Mouse (Mus musculus): ENCODE measurements at regions not wholly inside any gene's neighbourhood (a gene's known extent, or its start where the extent isn't known, plus 50 kb on each side); places are given as distances from the start of the nearest gene placed in this dataset.

- H3K36me3 ChIP-seq: no peaks in the 10 kb centered on the region
- H3K27ac ChIP-seq (replicated peaks): no peak overlapping the region
- no peaks in the 10 kb centered on the region for H3K27me3 ChIP-seq (replicated peaks)
- no peak overlapping the region for H3K4me2 ChIP-seq
- peaks cover 9% of the 10 kb centered on the region for H3K4me1 ChIP-seq
- no peaks in the 10 kb centered on the region for H3K9me3 ChIP-seq
- no peak overlapping the region for H3K4me3 ChIP-seq
- no peak for ATAC-seq (ENCODE audit: extremely low read depth, insufficient number of reproducible peaks, low FRiP score, low TSS enrichment)
- no peak overlapping the region for H3K9ac ChIP-seq
- WGBS: 78% methylated on average over 1 of the region's 1 CpGs
Observed at GRCm38 (mm10) chr4:62853335-62853734, 112.0 kb upstream of the Zfp618 start.

- ATAC-seq (ENCODE audit: extremely low read depth, insufficient number of reproducible peaks, low FRiP score, low TSS enrichment): no peak
- H3K9me3 ChIP-seq: no peaks in the 10 kb centered on the region
- no peaks in the 10 kb centered on the region for H3K27me3 ChIP-seq (replicated peaks)
- H3K4me1 ChIP-seq: peaks cover 9% of the 10 kb centered on the region
- H3K9ac ChIP-seq: no peak overlapping the region
- WGBS: 80% methylated on average over 3 of the region's 3 CpGs
- no peak overlapping the region for H3K27ac ChIP-seq (replicated peaks)
- H3K36me3 ChIP-seq: no peaks in the 10 kb centered on the region
- no peak overlapping the region for H3K4me2 ChIP-seq
- no peak overlapping the region for H3K4me3 ChIP-seq
Observed at GRCm38 (mm10) chr4:62856406-62856805, 109.0 kb upstream of the Zfp618 start.

GRCm38 (mm10) chr4:62862756-62863155 is 102.6 kb upstream of the Zfp618 start:
- no peaks in the 10 kb centered on the region for H3K27me3 ChIP-seq (replicated peaks)
- no peak overlapping the region for H3K9ac ChIP-seq
- H3K27ac ChIP-seq (replicated peaks): no peak overlapping the region
- H3K4me1 ChIP-seq: no peaks in the 10 kb centered on the region
- no peaks in the 10 kb centered on the region for H3K36me3 ChIP-seq
- H3K4me2 ChIP-seq: no peak overlapping the region
- 61% methylated on average over 3 of the region's 3 CpGs for WGBS
- no peak overlapping the region for H3K4me3 ChIP-seq
- no peak for ATAC-seq (ENCODE audit: extremely low read depth, insufficient number of reproducible peaks, low FRiP score, low TSS enrichment)
- H3K9me3 ChIP-seq: no peaks in the 10 kb centered on the region

- Histone ChIP-seq H3K4me1 (peaks cover 7% of the 10 kb centered on the region), H3K27me3 (replicated peaks) (no peaks in the 10 kb centered on the region), H3K4me3 (no peak overlapping the region), H3K27ac (replicated peaks) (no peak overlapping the region), H3K9me3 (peaks cover 5% of the 10 kb centered on the region; the same call in 1 of the 2 replicates), H3K36me3 (no peaks in the 10 kb centered on the region), H3K9ac (no peak overlapping the region), H3K4me2 (no peak overlapping the region)
- ATAC-seq (ENCODE audit: extremely low read depth, insufficient number of reproducible peaks, low FRiP score, low TSS enrichment): no peak
- 54% methylated on average over 14 of the region's 14 CpGs for WGBS
Observed at GRCm38 (mm10) chr4:62870391-62870983, 94.9 kb upstream of the Zfp618 start.

- H3K27me3 ChIP-seq (replicated peaks): no peaks in the 10 kb centered on the region
- no peaks in the 10 kb centered on the region for H3K36me3 ChIP-seq
- WGBS: 83% methylated on average over 10 of the region's 10 CpGs
- no peak for ATAC-seq (ENCODE audit: extremely low read depth, insufficient number of reproducible peaks, low FRiP score, low TSS enrichment)
- peaks cover 7% of the 10 kb centered on the region for H3K4me1 ChIP-seq
- no peak overlapping the region for H3K27ac ChIP-seq (replicated peaks)
- no peak overlapping the region for H3K4me3 ChIP-seq
- H3K9me3 ChIP-seq: peaks cover 8% of the 10 kb centered on the region
- H3K9ac ChIP-seq: no peak overlapping the region
- no peak overlapping the region for H3K4me2 ChIP-seq
Observed at GRCm38 (mm10) chr4:62872562-62872961, 92.8 kb upstream of the Zfp618 start.

GRCm38 (mm10) chr4:62873986-62874385 is 91.4 kb upstream of the Zfp618 start:
- H3K4me1 ChIP-seq: peaks cover 7% of the 10 kb centered on the region
- WGBS: 74% methylated on average over 12 of the region's 12 CpGs
- H3K27ac ChIP-seq (replicated peaks): no peak overlapping the region
- H3K9me3 ChIP-seq: peaks cover 5% of the 10 kb centered on the region
- H3K9ac ChIP-seq: no peak overlapping the region
- H3K27me3 ChIP-seq (replicated peaks): no peaks in the 10 kb centered on the region
- no peak overlapping the region for H3K4me2 ChIP-seq
- H3K4me3 ChIP-seq: no peak overlapping the region
- no peaks in the 10 kb centered on the region for H3K36me3 ChIP-seq
- no peak for ATAC-seq (ENCODE audit: extremely low read depth, insufficient number of reproducible peaks, low FRiP score, low TSS enrichment)

- no peaks in the 10 kb centered on the region for H3K36me3 ChIP-seq
- no peak overlapping the region for H3K4me3 ChIP-seq
- H3K27ac ChIP-seq (replicated peaks): no peak overlapping the region
- peaks cover 3% of the 10 kb centered on the region; the same call in 1 of the 2 replicates for H3K9me3 ChIP-seq
- no peak overlapping the region for H3K4me2 ChIP-seq
- H3K27me3 ChIP-seq (replicated peaks): no peaks in the 10 kb centered on the region
- WGBS: 74% methylated on average over 7 of the region's 7 CpGs
- H3K4me1 ChIP-seq: no peaks in the 10 kb centered on the region
- no peak overlapping the region for H3K9ac ChIP-seq
- ATAC-seq (ENCODE audit: extremely low read depth, insufficient number of reproducible peaks, low FRiP score, low TSS enrichment): no peak
Observed at GRCm38 (mm10) chr4:62878063-62878462, 87.3 kb upstream of the Zfp618 start.

GRCm38 (mm10) chr4:62878927-62879326 is 86.4 kb upstream of the Zfp618 start:
- Histone ChIP-seq H3K4me3 (no peak overlapping the region), H3K9ac (no peak overlapping the region), H3K27ac (replicated peaks) (no peak overlapping the region), H3K9me3 (peaks cover 3% of the 10 kb centered on the region; the same call in 1 of the 2 replicates), H3K27me3 (replicated peaks) (no peaks in the 10 kb centered on the region), H3K4me1 (no peaks in the 10 kb centered on the region), H3K36me3 (no peaks in the 10 kb centered on the region), H3K4me2 (no peak overlapping the region)
- no peak for ATAC-seq (ENCODE audit: extremely low read depth, insufficient number of reproducible peaks, low FRiP score, low TSS enrichment)
- 76% methylated on average over 3 of the region's 3 CpGs for WGBS

- Histone ChIP-seq H3K27me3 (replicated peaks) (no peaks in the 10 kb centered on the region), H3K4me3 (no peak overlapping the region), H3K4me1 (no peaks in the 10 kb centered on the region), H3K36me3 (no peaks in the 10 kb centered on the region), H3K9me3 (no peaks in the 10 kb centered on the region), H3K4me2 (no peak overlapping the region), H3K9ac (no peak overlapping the region), H3K27ac (replicated peaks) (no peak overlapping the region)
- ATAC-seq (ENCODE audit: extremely low read depth, insufficient number of reproducible peaks, low FRiP score, low TSS enrichment): no peak
- WGBS: 71% methylated on average over 11 of the region's 11 CpGs
Observed at GRCm38 (mm10) chr4:62881824-62882223, 83.5 kb upstream of the Zfp618 start.

GRCm38 (mm10) chr4:62882276-62882675 is 83.1 kb upstream of the Zfp618 start:
- Histone ChIP-seq H3K4me3 (no peak overlapping the region), H3K9me3 (no peaks in the 10 kb centered on the region), H3K27ac (replicated peaks) (no peak overlapping the region), H3K4me1 (no peaks in the 10 kb centered on the region), H3K36me3 (no peaks in the 10 kb centered on the region), H3K4me2 (no peak overlapping the region), H3K9ac (no peak overlapping the region), H3K27me3 (replicated peaks) (no peaks in the 10 kb centered on the region)
- 84% methylated on average over 8 of the region's 8 CpGs for WGBS
- ATAC-seq (ENCODE audit: extremely low read depth, insufficient number of reproducible peaks, low FRiP score, low TSS enrichment): no peak

- Histone ChIP-seq H3K4me1 (0 out of 2 replicates have a peak, but pooled peaks cover 3% of the 10 kb centered on the region), H3K36me3 (no peaks in the 10 kb centered on the region), H3K4me3 (no peak overlapping the region), H3K27me3 (replicated peaks) (peaks cover 31% of the 10 kb centered on the region), H3K9me3 (no peaks in the 10 kb centered on the region), H3K4me2 (no peak overlapping the region), H3K9ac (no peak overlapping the region), H3K27ac (replicated peaks) (no peak overlapping the region)
- WGBS: 72% methylated on average over 7 of the region's 7 CpGs
- no peak for ATAC-seq (ENCODE audit: extremely low read depth, insufficient number of reproducible peaks, low FRiP score, low TSS enrichment)
Observed at GRCm38 (mm10) chr4:62888736-62889135, 76.6 kb upstream of the Zfp618 start.

- WGBS: 37% methylated on average over 4 of the region's 4 CpGs
- Histone ChIP-seq H3K27ac (replicated peaks) (no peak overlapping the region), H3K4me3 (no peak overlapping the region), H3K9me3 (no peaks in the 10 kb centered on the region), H3K27me3 (replicated peaks) (peaks cover 31% of the 10 kb centered on the region), H3K4me2 (no peak overlapping the region), H3K36me3 (no peaks in the 10 kb centered on the region), H3K9ac (no peak overlapping the region), H3K4me1 (0 out of 2 replicates have a peak, but pooled peaks cover 3% of the 10 kb centered on the region)
- ATAC-seq (ENCODE audit: extremely low read depth, insufficient number of reproducible peaks, low FRiP score, low TSS enrichment): no peak
Observed at GRCm38 (mm10) chr4:62889708-62890107, 75.7 kb upstream of the Zfp618 start.

Measured in heart, embryonic 13.5 days (tissue).